Mouse (Mus musculus) Patski (cell line): ENCODE results near the gene Plg. TPM values are rescaled to one million over a fixed set of nuclear protein-coding genes. Genes with fewer than 3 reads are reported as not detected.

Source experiments
- ATAC-seq: fragments of 100-300 bp; one replicate; pipeline ENCODE4 v1.8.0; 2021
- CTCF ChIA-PET: fragments of 350-600 bp; sonication (Branson Sonifier 250); formaldehyde crosslinking; loops from one replicate; lab custom pipeline; 2022; ENCODE audit warnings: inconsistent platforms; lab: Charles Lee
- POLR2A ChIA-PET: fragments of 350-600 bp; sonication (Branson Sonifier 250); formaldehyde crosslinking; loops from one replicate; lab custom pipeline; 2022; ENCODE audit warnings: antibody characterized with exemption, inconsistent platforms; lab: Charles Lee
- DNase-seq: peaks from one replicate; pipeline ENCODE4 v3.0.0-alpha.2; 2011; ENCODE audit warnings: low read depth, low spot score
- H3K27me3 ChIP-seq: fragments of 371-371 bp; one replicate; pipeline ENCODE4 v1.5.1; 2021
- CTCF ChIP-seq: fragments of 100-300 bp; IDR thresholded peaks from one replicate; pipeline ENCODE4 v1.5.1; 2021
- in situ Hi-C: fragments of 300-500 bp; cut with MboI; formaldehyde crosslinking; loops from 3 replicates; pipeline ENCODE4 v1.11.1; 2018; ENCODE audit warnings: low pct_unique_long_range_greater_than_20kb, mixed read lengths
- polyA plus RNA-seq: library from polyadenylated mRNA; unstranded; gene quantifications from one replicate; pipeline ENCODE4 v1.2.3, GENCODE M21; 2021

Plg gene
- polyA plus RNA-seq, 1 experiment from 2014 or later = 0.06 TPM

DNA sequence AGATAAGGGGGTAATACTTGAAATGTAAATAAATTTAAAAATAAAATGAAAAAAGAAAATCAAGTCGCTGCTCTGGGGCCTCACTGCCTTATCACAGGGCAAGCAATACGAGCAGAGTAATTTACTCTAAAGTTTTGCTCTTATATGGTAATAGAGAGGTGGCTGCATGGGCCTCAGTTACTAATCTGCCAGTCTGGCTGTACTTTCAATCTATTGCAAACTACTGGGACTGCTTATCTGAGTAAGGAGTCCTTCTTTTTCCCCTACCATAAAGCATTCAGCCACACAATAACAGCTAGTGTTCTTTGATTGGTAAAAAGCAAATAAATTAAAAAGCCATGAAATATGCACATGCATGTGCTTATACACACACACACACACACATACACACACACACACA is 3.2 kb downstream of the Plg start:
- in situ Hi-C loops = no loop called here
- peaks cover 10% of the 10 kb centered on the region for H3K27me3 ChIP-seq
- no peak for DNase-seq
- no peak for ATAC-seq
- CTCF ChIA-PET = no interaction called here
- POLR2A ChIA-PET = no interaction called here
- TF ChIP-seq CTCF = no peak

- CTCF ChIA-PET = no interaction called here
- POLR2A ChIA-PET = no interaction called here
- DNase-seq (no peak), ATAC-seq (no peak)
- TF ChIP-seq CTCF = no peak
- H3K27me3 ChIP-seq = peaks cover 10% of the 10 kb centered on the region
- in situ Hi-C loops = no loop called here
Observed at GRCm38 (mm10) chr17:12382531-12382930, 4.1 kb downstream of the Plg start.

DNA sequence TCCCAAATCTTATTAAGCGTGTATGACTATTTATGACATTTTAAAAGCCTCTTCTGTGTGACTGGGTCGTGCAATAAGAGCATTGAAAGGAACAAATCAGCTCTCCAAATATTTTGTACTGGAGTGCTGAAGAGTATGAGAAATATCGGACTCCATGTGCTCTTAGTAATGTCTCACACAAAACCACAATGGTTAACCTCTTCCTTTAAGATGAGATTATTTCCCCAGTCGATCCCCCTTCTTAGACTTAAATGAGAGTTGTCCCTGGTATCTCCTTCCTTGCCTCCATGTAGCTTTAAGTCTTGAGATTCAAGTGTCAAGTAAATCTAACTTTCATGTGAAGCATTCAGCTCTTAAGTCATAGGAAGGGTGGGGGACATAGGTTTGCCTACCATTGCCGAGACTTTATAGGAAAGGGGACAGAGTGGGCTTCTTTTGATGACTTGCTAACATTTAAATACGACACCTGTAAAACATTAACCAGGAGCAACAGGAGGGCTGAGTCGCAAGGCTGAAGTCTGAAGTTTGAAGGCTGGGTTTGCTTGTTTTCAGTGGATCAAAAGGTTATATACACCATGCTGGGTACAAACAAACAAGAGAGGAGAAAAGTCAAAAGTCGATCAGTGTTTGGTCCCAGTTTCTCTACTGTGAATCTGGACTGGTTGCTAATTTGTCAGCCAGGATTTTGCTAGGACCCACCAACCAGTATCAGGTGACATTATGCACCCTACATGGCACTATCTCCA is 6.8 kb downstream of the Plg start:
- DNase-seq = no peak
- ATAC-seq = no peak
- in situ Hi-C loops = no loop called here
- ChIA-PET CTCF (interaction anchor here (1.5 kb wide), 1 partner anchor 27 kb away, joined by 3 read pairs; no protein-coding TSS in a partner anchor), POLR2A (no interaction called here)
- TF ChIP-seq CTCF = no peak
- peaks cover 19% of the 10 kb centered on the region for H3K27me3 ChIP-seq

DNA sequence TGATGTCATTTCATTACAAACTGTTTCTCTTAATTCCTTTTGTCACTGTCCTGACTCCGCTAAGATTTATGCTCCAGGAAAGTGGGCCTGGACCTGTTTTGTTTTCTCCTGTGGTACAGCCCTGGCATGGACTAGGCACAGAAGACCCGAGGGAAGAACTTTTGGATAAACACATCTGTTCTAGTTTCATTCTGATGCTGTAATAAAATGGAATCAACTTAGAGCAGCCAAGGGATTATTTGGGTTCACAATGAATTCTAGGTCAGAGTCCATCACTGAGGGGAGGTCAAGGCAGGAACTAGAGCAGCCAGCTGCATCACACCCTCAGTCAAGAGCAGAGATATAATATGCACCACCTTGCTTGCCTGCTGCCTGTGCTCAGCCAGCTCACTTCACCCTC is 9.4 kb downstream of the Plg start:
- no peak for ATAC-seq
- no peak for DNase-seq
- H3K27me3 ChIP-seq = peaks cover 25% of the 10 kb centered on the region
- in situ Hi-C loops = no loop called here
- no peak for TF ChIP-seq CTCF
- ChIA-PET CTCF (no interaction called here), POLR2A (no interaction called here)

- in situ Hi-C loops = no loop called here
- no peak for TF ChIP-seq CTCF
- ChIA-PET CTCF (no interaction called here), POLR2A (no interaction called here)
- ATAC-seq (no peak), DNase-seq (no peak)
- peaks cover 26% of the 10 kb centered on the region for H3K27me3 ChIP-seq
Observed at GRCm38 (mm10) chr17:12388239-12388638, 9.8 kb downstream of the Plg start.

- POLR2A ChIA-PET = no interaction called here
- ATAC-seq (no peak), DNase-seq (no peak)
- H3K27me3 ChIP-seq = peaks cover 44% of the 10 kb centered on the region
- no peak for TF ChIP-seq CTCF
- CTCF ChIA-PET = no interaction called here
- in situ Hi-C loops = no loop called here
Observed at GRCm38 (mm10) chr17:12396163-12396677, 17.8 kb downstream of the Plg start.

- H3K27me3 ChIP-seq = peaks cover 16% of the 10 kb centered on the region
- in situ Hi-C loops = no loop called here
- ChIA-PET POLR2A (no interaction called here), CTCF (interaction anchor here (1.3 kb wide), 1 partner anchor 93 kb away, joined by 3 read pairs; no protein-coding TSS in a partner anchor)
- DNase-seq (no peak), ATAC-seq (no peak)
- TF ChIP-seq CTCF = no peak
Observed at GRCm38 (mm10) chr17:12403420-12403819, 25.0 kb downstream of the Plg start.

- in situ Hi-C loops = no loop called here
- ATAC-seq = no peak
- CTCF ChIA-PET = no interaction called here
- DNase-seq = no peak
- H3K27me3 ChIP-seq = peaks cover 3% of the 10 kb centered on the region
- POLR2A ChIA-PET = no interaction called here
- TF ChIP-seq CTCF = no peak
Observed at GRCm38 (mm10) chr17:12409346-12409944, 31.0 kb downstream of the Plg start.

DNA sequence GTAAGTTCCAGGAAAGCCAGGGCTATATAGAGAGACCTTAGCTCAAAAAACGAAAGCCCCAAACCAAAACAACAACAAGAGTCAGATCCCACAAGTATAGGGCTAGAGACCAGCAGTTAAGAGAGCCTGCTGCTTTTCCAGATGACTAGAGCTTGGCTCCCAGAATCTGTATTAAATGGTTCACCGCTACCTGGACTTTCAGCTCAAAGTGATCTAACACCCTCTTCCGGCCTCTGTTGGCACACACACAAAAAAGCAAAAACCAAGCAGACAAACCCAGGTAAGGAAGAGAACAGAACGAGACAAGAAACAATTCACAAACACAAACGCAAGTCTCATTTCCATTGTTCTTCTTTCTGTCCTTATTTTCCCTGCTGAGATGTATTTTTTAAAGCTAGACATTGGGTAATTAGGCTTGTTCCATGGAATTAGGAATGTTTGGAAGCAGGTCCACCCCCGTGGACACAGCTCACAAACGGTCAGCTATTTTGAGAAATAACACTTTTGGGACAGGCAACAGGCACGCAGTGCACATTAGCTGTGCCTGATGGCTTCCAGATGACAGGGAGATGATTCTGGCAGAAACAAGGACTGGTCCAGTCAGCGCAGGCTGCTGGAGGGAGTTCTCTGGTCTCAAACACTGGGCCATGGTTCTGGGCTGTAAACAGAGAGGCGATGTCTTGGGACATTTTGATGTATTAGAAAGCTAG is 33.9 kb downstream of the Plg start:
- TF ChIP-seq CTCF = no peak
- CTCF ChIA-PET = interaction anchor here (1.7 to 1.8 kb wide), 3 partner anchors 11 to 45 kb away, joined by 3 to 4 read pairs (median 3); no protein-coding TSS in a partner anchor
- ATAC-seq (no peak), DNase-seq (no peak)
- H3K27me3 ChIP-seq = no peaks in the 10 kb centered on the region
- in situ Hi-C loops = loop anchor here (10.0 kb wide), 1 partner anchor 402 kb away; no protein-coding TSS in a partner anchor
- POLR2A ChIA-PET = interaction anchor here (0.9 kb wide), 1 partner anchor 43 kb away, joined by 3 read pairs; no protein-coding TSS in a partner anchor

- no peaks in the 10 kb centered on the region for H3K27me3 ChIP-seq
- DNase-seq (no peak), ATAC-seq (no peak)
- CTCF ChIA-PET = interaction anchor here (1.0 to 1.8 kb wide), 4 partner anchors 10 to 45 kb away, joined by 3 to 4 read pairs (median 3); no protein-coding TSS in a partner anchor
- POLR2A ChIA-PET = interaction anchor here (0.6 kb wide), 1 partner anchor 353 kb away, joined by 5 read pairs; no protein-coding TSS in a partner anchor
- in situ Hi-C loops = loop anchor here (10.0 kb wide), 1 partner anchor 402 kb away; no protein-coding TSS in a partner anchor
- TF ChIP-seq CTCF = no peak
Observed at GRCm38 (mm10) chr17:12412891-12413237, 34.5 kb downstream of the Plg start.
